8 mouse cellular contexts compared by ENCODE assay signal in genomic region chr8:70701048-70701981, GRCm38 (mm10). TPM values are rescaled to one million over a fixed set of nuclear protein-coding genes. Genes with fewer than 3 reads are reported as not detected.
DNase-seq lines count a peak whose midpoint lies in the region; ATAC-seq and TF ChIP-seq lines count a peak whose summit lies in the region.

No protein-coding gene starts in this region.

- peak overlapping the region; percentile 68 for H3K4me2 ChIP-seq in embryonic facial prominence, embryonic 12.5 days (replicated peaks)

- H3K9ac ChIP-seq in embryonic facial prominence, embryonic 12.5 days = peak overlapping the region; percentile 99

- H3K27ac ChIP-seq in left cerebral cortex, adult 2 months = peak overlapping the region; percentile 100
- peak overlapping the region; percentile 98 for H3K27ac ChIP-seq in embryonic facial prominence, embryonic 12.5 days

- peaks cover 9% of the 10 kb centered on the region; the same call in 1 of the 2 replicates for H3K36me3 ChIP-seq in embryonic facial prominence, embryonic 12.5 days

- TF ChIP-seq CTCF in left cerebral cortex, adult 2 months (IDR thresholded peaks at IDR 0.05) = no peak

- intact Hi-C loops in left cerebral cortex, adult 2 months (cut with DNase I) = no loop called here
- intact Hi-C loops in left cerebral cortex, postnatal 25 days (cut with DNase I) = loop anchor here (5.0 kb wide), 1 partner anchor 69 kb away; the partner anchor contains the start of gene Gdf15

- ATAC-seq in embryonic facial prominence, embryonic 12.5 days (ENCODE audit: insufficient number of reproducible peaks, insufficient read depth, low FRiP score, low TSS enrichment) = no peak

- H3K4me3 ChIP-seq in left cerebral cortex, adult 2 months = peak overlapping the region; percentile 91
- peak overlapping the region; percentile 86 for H3K4me3 ChIP-seq in embryonic facial prominence, embryonic 12.5 days

- no peaks in the 10 kb centered on the region for H3K9me3 ChIP-seq in embryonic facial prominence, embryonic 12.5 days

- 55% methylated on average over 10 of the region's 10 CpGs for WGBS in embryonic facial prominence, embryonic 12.5 days

- no peaks in the 10 kb centered on the region for H3K27me3 ChIP-seq in embryonic facial prominence, embryonic 12.5 days

- DNase-seq in left cerebral cortex, adult 2 months (ENCODE audit: extremely low spot score in 1 of 2, low spot score in 2 of 2) = no peak
- no peak for DNase-seq in left cerebral cortex, postnatal 25 days (ENCODE audit: low spot score in 2 of 2)
- peak; percentile 59 for DNase-seq in induced T-regulatory cell, adult 2 months (ENCODE audit: low read depth)
- peak; percentile 34 for DNase-seq in neural tube, embryonic 10.5 days (ENCODE audit: extremely low spot score, low spot score)
- no peak for DNase-seq in layer of hippocampus, adult 18-20 months (ENCODE audit: low spot score in 2 of 2)
- DNase-seq in spleen, postnatal 10 days (ENCODE audit: low spot score in 2 of 2) = no peak
- DNase-seq in cerebellum, adult 8-10 months = no peak

- peaks cover 36% of the 10 kb centered on the region for H3K4me1 ChIP-seq in embryonic facial prominence, embryonic 12.5 days

RNA-seq across cellular contexts. Expression of gene Iqcn, which starts 1.9 kb away (rescaled TPM):
- total RNA-seq in left cerebral cortex, adult 2 months (2021) = under 1 TPM; 0.16 to 0.21 TPM
- under 1 TPM; 0.18 to 0.30 TPM for total RNA-seq in left cerebral cortex, postnatal 25 days (2021)
- not detected in 2 replicates for polyA plus RNA-seq in embryonic facial prominence, embryonic 12.5 days (2016; fragmentation: Nextera tagmentation; extraction: Ambion mirVana)
- total RNA-seq in layer of hippocampus, adult 18-20 months (2021) = under 1 TPM in 1 of 2 experiments, not detected in 1; 0.07 TPM

RNA-seq across cellular contexts. Expression of gene Jund, which starts 2.6 kb away (rescaled TPM):
- total RNA-seq in left cerebral cortex, adult 2 months (2021) = 100 to 1,000 TPM; 247 to 264 TPM
- 100 to 1,000 TPM; 209 to 225 TPM for total RNA-seq in left cerebral cortex, postnatal 25 days (2021)
- polyA plus RNA-seq in embryonic facial prominence, embryonic 12.5 days (2016; fragmentation: Nextera tagmentation; extraction: Ambion mirVana) = 142 and 150 TPM in 2 replicates
- 100 to 1,000 TPM; 186 to 200 TPM for total RNA-seq in layer of hippocampus, adult 18-20 months (2021)

RNA-seq across cellular contexts. Expression of gene Gm3336, which starts 17.0 kb away (rescaled TPM):
- total RNA-seq in left cerebral cortex, adult 2 months (2021) = not detected
- total RNA-seq in left cerebral cortex, postnatal 25 days (2021) = not detected
- not detected in 2 replicates for polyA plus RNA-seq in embryonic facial prominence, embryonic 12.5 days (2016; fragmentation: Nextera tagmentation; extraction: Ambion mirVana)
- not detected for total RNA-seq in layer of hippocampus, adult 18-20 months (2021)

RNA-seq across cellular contexts. Expression of gene Pde4c, which starts 22.2 kb away (rescaled TPM):
- 1 to 10 TPM; 1.9 to 3.0 TPM for total RNA-seq in left cerebral cortex, adult 2 months (2021)
- 1 to 10 TPM; 1.6 to 1.7 TPM for total RNA-seq in left cerebral cortex, postnatal 25 days (2021)
- 0.17 and 0.29 TPM in 2 replicates for polyA plus RNA-seq in embryonic facial prominence, embryonic 12.5 days (2016; fragmentation: Nextera tagmentation; extraction: Ambion mirVana)
- 1 to 10 TPM; 1.0 to 1.3 TPM for total RNA-seq in layer of hippocampus, adult 18-20 months (2021)

RNA-seq across cellular contexts. Expression of gene Lsm4, which starts 28.3 kb away (rescaled TPM):
- 10 to 100 TPM; 62.1 to 62.9 TPM for total RNA-seq in left cerebral cortex, adult 2 months (2021)
- total RNA-seq in left cerebral cortex, postnatal 25 days (2021) = 10 to 100 TPM; 62.9 to 63.5 TPM
- polyA plus RNA-seq in embryonic facial prominence, embryonic 12.5 days (2016; fragmentation: Nextera tagmentation; extraction: Ambion mirVana) = 303 and 326 TPM in 2 replicates
- 10 to 100 TPM; 63.8 to 71.5 TPM for total RNA-seq in layer of hippocampus, adult 18-20 months (2021)

Comparison
In these comparisons a context has a peak if more than half of its experiments do, and no peak if none do; other contexts are left out.
1. DNase-seq: peak in induced T-regulatory cell, adult 2 months (single experiment) and neural tube, embryonic 10.5 days (single experiment); none in left cerebral cortex, adult 2 months (0 of 2), left cerebral cortex, postnatal 25 days (0 of 2), layer of hippocampus, adult 18-20 months (0 of 2), spleen, postnatal 10 days (0 of 2) and cerebellum, adult 8-10 months (single experiment).